Mouse (Mus musculus): ENCODE measurements around the gene Smarcd3. TPM values are rescaled to one million over a fixed set of nuclear protein-coding genes. Genes with fewer than 3 reads are reported as not detected.
"Not testable (repeated sequence)": the region's sequence is repeated elsewhere in the genome, so short reads cannot be mapped to it uniquely, and the experiment has no call there.

Smarcd3 gene
- total RNA-seq, 2 experiments from 2014 or later, result 0.08 TPM; not detected in 1

GRCm38 (mm10) chr5:24577183-24577929 is 46.9 kb downstream of the Smarcd3 start, which contains the start of gene Abcf2:
Abcf2 (minus strand) TSS chr5:24577467.
- peak; percentile 92 for ATAC-seq (replicated peaks; ENCODE audit: poor library complexity)

DNA sequence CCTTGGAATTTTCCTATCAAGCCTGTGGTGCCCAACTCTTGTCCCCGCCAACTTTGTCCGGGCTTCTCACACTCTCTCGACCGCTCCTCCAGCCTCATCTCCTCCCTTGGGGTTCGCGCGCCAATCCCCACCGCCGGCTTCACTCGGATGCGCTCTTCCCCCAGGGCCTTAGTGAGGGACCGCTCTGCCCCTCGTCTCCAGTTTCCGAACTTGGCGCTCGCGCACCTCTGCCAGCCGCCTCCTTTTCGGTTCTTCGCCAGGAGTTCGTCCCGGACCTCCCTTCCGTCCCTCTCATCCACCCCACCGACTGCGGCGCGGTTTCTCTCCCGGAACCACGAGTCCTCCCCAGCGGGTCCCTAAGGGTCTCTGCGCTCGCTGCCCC is 47.4 kb downstream of the Smarcd3 start:
- peak; percentile 18 for ATAC-seq (replicated peaks; ENCODE audit: poor library complexity)

DNA sequence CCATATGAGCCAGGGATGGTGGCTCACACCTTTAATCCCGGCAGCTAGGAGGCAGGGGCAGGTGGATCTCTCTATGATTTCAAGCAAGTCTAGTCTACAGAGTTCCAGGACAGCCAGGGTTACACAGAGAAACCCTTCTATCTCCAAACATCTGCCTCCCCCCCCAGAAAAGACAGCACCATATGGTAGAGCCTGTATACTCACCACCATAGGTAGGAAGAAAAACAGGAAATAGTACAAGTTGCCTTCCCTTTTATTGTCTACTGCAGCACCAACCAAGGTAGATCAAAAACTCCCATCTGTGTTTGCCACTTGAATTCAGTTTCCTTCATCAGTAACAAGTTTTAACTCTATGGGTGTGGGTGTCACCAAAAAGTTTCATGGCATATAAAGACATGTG is 48.3 kb downstream of the Smarcd3 start:
- ATAC-seq (replicated peaks; ENCODE audit: poor library complexity), result no peak

DNA sequence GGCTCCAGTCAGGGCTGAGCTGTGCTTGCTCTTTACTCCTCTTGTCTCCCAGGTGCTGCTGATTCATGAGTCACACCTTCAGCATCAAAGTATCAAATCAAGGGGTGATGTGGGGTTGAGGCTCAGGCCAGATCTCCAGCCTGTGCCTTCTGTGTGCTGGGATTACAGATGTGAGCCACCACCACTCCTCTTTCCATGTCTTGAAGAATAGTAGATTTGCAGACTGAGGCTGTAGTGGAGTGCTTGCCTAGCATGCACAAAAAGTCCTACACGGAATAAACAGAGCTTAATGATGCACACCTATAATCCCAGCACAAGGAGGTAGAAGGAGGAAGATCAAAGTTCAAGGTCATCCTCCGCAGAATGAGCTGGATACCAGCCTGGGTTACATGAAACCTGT is 67.5 kb downstream of the Smarcd3 start, which contains the start of gene 4931409K22Rik:
4931409K22Rik (minus strand) TSS at position 101 of the 400 bp plus-strand sequence.
- no peak for ATAC-seq (replicated peaks; ENCODE audit: poor library complexity)

GRCm38 (mm10) chr5:24555335-24555734 is 68.9 kb downstream of the Smarcd3 start:
- not testable (repeated sequence) for ATAC-seq (replicated peaks; ENCODE audit: poor library complexity)

DNA sequence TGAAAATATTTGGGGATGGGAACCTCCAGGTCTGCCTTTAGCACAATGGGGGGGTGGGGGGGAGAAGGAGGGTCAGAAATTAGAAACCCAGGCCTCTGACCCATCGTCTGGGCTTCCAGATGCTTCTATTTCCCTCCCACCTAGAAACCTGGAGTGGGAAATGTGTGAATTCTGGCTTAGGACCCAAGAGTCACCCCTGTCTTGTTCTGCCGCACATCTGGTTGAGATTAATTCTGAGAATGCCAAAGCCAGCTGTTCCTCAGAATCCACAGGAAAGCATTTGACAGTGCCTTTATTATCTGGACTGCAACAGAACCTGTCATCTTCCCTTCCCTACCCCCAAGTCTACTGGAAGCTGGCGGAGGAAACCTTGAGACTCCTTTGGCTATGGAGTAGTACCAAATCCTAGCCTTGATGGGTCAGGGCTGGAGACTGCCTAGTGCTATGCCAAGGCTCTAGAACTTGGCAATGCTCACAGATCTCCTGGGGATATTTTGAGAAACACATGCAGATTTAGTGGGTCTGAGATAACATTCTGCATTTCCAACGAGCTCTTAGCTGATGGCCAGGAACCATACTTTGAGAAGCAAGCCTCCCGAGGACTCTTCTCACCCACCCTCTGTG is 70.5 kb downstream of the Smarcd3 start:
- ATAC-seq (replicated peaks; ENCODE audit: poor library complexity), result no peak

GRCm38 (mm10) chr5:24551317-24551688 is 72.9 kb downstream of the Smarcd3 start:
- ATAC-seq (replicated peaks; ENCODE audit: poor library complexity), result no peak

DNA sequence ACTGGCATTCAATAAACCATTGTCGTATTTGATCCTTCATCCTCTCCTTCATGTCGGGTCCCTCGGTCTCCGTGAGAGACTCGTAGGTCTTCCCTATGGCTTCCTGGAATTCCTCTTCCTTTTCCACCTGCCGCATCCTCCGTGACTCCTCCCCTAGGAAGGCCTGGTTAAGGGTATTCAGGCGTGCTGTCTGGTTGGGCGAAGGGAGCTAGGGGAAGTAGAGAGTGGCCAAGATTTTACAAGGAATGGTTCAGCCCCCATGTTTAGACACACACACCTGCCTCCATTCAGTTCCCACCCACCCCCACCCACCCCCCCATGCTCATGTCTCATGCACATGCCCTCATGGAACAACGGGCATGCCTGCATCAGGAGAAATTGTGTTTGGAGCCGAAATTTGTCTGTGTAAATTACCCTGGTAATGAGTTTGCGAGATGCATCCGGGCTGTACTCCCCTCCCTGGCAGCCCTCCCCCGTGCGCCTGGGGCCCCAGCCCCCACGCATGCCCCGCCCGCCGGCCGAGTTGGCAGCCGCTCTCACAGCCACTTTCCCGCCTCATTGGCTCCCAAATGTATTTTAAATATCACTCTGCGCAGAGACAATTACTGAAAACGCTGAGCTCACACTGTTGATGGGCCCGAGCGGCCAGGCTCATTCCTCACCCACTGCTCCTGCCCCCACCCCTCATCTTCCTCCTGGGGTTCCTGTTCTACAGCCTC is 73.5 kb downstream of the Smarcd3 start:
- peak; percentile 37; the same call in 1 of the 2 replicates for ATAC-seq (replicated peaks; ENCODE audit: poor library complexity)

DNA sequence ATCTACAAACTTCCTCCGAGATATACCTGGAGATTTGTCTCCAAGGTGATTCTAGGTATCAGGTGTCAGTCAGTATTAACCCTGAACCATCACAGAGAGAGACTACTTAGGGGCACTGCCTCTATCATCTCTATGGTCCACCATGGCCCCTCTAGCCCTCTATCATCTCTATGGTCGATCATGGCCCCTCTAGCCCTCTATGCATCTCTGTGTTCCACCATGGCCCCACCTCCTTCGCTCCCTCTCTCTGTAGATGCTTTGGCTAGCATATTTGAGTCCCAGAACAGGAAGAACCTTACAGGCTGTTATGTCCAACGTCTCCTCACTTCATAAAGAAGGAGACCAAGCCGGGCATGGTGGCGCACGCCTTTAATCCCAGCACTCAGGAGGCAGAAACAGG is 81.6 kb downstream of the Smarcd3 start:
- peak; percentile 53 for ATAC-seq (replicated peaks; ENCODE audit: poor library complexity)

- no peak for ATAC-seq (replicated peaks; ENCODE audit: poor library complexity)
Measured at GRCm38 (mm10) chr5:24541144-24541569, 83.1 kb downstream of the Smarcd3 start.

Other genes with a start within 250 kb of the Smarcd3 start
- 0.90 and 1.9 TPM in 2 replicates for gene Atg9b, start 232.3 kb downstream of the Smarcd3 start, total RNA-seq (2015)
- 2.6 and 3.5 TPM in 2 replicates for gene Atg9b, start 232.3 kb downstream of the Smarcd3 start, total RNA-seq (2017)
- 23.5 and 30.9 TPM in 2 replicates for gene Abcb8, start 230.7 kb downstream of the Smarcd3 start, total RNA-seq (2015)
- gene Abcb8, start 230.7 kb downstream of the Smarcd3 start, total RNA-seq (2017), result 12.2 and 18.1 TPM in 2 replicates
- gene Asic3, start 211.0 kb downstream of the Smarcd3 start, total RNA-seq (2015), result 0.12 and 0.15 TPM in 2 replicates
- gene Asic3, start 211.0 kb downstream of the Smarcd3 start, total RNA-seq (2017), result 0.20 TPM in 1 of 2 replicates, not detected in the other
- gene Cdk5, start 200.9 kb downstream of the Smarcd3 start, total RNA-seq (2015), result 20.0 TPM in 2 replicates
- 16.2 and 30.1 TPM in 2 replicates for gene Cdk5, start 200.9 kb downstream of the Smarcd3 start, total RNA-seq (2017)
- gene Slc4a2, start 200.6 kb downstream of the Smarcd3 start, total RNA-seq (2015), result 11.4 and 13.1 TPM in 2 replicates
- 19.0 and 24.1 TPM in 2 replicates for gene Slc4a2, start 200.6 kb downstream of the Smarcd3 start, total RNA-seq (2017)
- gene Fastk, start 179.1 kb downstream of the Smarcd3 start, total RNA-seq (2015), result 35.7 and 44.6 TPM in 2 replicates
- gene Fastk, start 179.1 kb downstream of the Smarcd3 start, total RNA-seq (2017), result 17.4 and 25.7 TPM in 2 replicates
- gene Tmub1, start 176.6 kb downstream of the Smarcd3 start, total RNA-seq (2015), result 7.3 and 7.7 TPM in 2 replicates
- gene Tmub1, start 176.6 kb downstream of the Smarcd3 start, total RNA-seq (2017), result 13.7 and 14.9 TPM in 2 replicates
- 11.4 and 14.1 TPM in 2 replicates for gene Agap3, start 172.2 kb downstream of the Smarcd3 start, total RNA-seq (2015)
- gene Agap3, start 172.2 kb downstream of the Smarcd3 start, total RNA-seq (2017), result 19.8 and 25.0 TPM in 2 replicates
- gene Gbx1, start 97.2 kb downstream of the Smarcd3 start, total RNA-seq (2015), result not detected in 2 replicates
- not detected in 2 replicates for gene Gbx1, start 97.2 kb downstream of the Smarcd3 start, total RNA-seq (2017)
- not detected in 2 replicates for gene Asb10, start 83.4 kb downstream of the Smarcd3 start, total RNA-seq (2015)
- not detected in 2 replicates for gene Asb10, start 83.4 kb downstream of the Smarcd3 start, total RNA-seq (2017)
- gene 4931409K22Rik, start 67.6 kb downstream of the Smarcd3 start, total RNA-seq (2015), result not detected in 2 replicates
- gene 4931409K22Rik, start 67.6 kb downstream of the Smarcd3 start, total RNA-seq (2017), result not detected in 2 replicates
- 45.4 and 46.0 TPM in 2 replicates for gene Abcf2, start 46.9 kb downstream of the Smarcd3 start, total RNA-seq (2015)
- 113 and 115 TPM in 2 replicates for gene Abcf2, start 46.9 kb downstream of the Smarcd3 start, total RNA-seq (2017)
- 4.7 and 5.9 TPM in 2 replicates for gene Chpf2, start 37.7 kb downstream of the Smarcd3 start, total RNA-seq (2015)
- gene Chpf2, start 37.7 kb downstream of the Smarcd3 start, total RNA-seq (2017), result 12.4 and 35.1 TPM in 2 replicates
- gene Nub1, start 61.1 kb upstream of the Smarcd3 start, total RNA-seq (2015), result 21.6 and 26.5 TPM in 2 replicates
- gene Nub1, start 61.1 kb upstream of the Smarcd3 start, total RNA-seq (2017), result 33.2 and 40.2 TPM in 2 replicates
- 0.07 and 0.64 TPM in 2 replicates for gene Wdr86, start 106.3 kb upstream of the Smarcd3 start, total RNA-seq (2015)
- 0.95 TPM in 1 of 2 replicates, not detected in the other for gene Wdr86, start 106.3 kb upstream of the Smarcd3 start, total RNA-seq (2017)
- not detected in 2 replicates for gene Crygn, start 133.6 kb upstream of the Smarcd3 start, total RNA-seq (2015)
- gene Crygn, start 133.6 kb upstream of the Smarcd3 start, total RNA-seq (2017), result not detected in 2 replicates
- gene Rheb, start 218.2 kb upstream of the Smarcd3 start, total RNA-seq (2015), result 102 and 112 TPM in 2 replicates
- gene Rheb, start 218.2 kb upstream of the Smarcd3 start, total RNA-seq (2017), result 45.9 and 46.0 TPM in 2 replicates

Measured in megakaryocyte progenitor cell, adult 5-6 weeks (primary cell).